Mouse (Mus musculus) gastrocnemius, postnatal 36 days (tissue): Measurements from ENCODE around the gene Slc9a3. TPM values are rescaled to one million over a fixed set of nuclear protein-coding genes. Genes with fewer than 3 reads are reported as not detected.

Experiments
- DNase-seq, 2 experiments: peaks; one replicate each; pipeline ENCODE4 v3.0.0; 2022
- intact Hi-C: fragments of 180-260 bp; cut with DNase I; formaldehyde crosslinking; loops from one replicate; pipeline ENCODE4 v1.15.1; 2025
- total RNA-seq, 2 experiments: library from RNA; stranded (reverse); gene quantifications; 2 replicates each; pipeline ENCODE4 v1.2.3; 2021

The Slc9a3 gene
- total RNA-seq, 2 experiments from 2014 or later, result 0.54 to 0.56 TPM

- intact Hi-C loops, result no loop called here
- DNase-seq, result no peak
These were observed 23.0 kb downstream of the Slc9a3 start for GRCm38 (mm10) chr13:74144120-74144884.

- DNase-seq, result no peak
- intact Hi-C loops, result no loop called here
These were observed 24.8 kb downstream of the Slc9a3 start for GRCm38 (mm10) chr13:74145983-74146622.

GRCm38 (mm10) chr13:74147327-74147726 lies 26.1 kb downstream of the Slc9a3 start:
- intact Hi-C loops, result no loop called here
- DNase-seq, result no peak

DNA sequence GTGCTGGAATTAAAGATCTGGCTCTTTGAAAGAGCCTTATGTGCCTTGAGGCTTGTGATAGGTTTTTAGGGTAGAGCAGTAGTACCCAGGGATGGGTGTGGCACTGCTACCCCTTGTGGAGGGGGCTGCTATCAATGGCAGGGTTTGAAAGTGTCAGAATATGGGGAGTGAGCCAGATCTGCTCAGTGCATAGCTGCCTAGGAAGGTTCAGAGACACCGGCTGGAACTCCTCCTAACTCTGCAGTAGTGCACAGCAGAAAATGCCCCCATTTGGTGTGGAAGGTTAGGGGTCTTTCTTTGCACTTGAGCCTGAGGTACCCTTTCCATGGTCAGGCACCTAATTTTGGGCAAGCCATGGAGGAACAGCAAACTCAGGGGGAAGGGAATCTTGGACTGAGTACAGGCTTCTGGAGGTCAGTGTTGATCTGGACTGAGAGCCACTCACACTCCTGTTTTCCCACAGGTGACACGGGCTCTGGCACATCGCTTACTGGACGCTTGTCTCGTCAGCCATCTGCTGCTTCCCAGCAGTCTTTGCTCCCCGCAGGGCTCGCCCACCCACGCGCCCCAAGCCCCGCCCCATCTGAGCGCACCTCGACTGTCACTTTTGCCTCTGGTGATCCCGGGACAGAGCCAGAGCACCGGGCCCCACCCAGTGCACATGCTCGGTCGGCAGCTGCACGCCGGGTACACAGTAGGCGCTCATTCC lies 45.2 kb downstream of the Slc9a3 start:
- peak in 1 of 2 experiments; percentile 22 for DNase-seq
- intact Hi-C loops, result no loop called here

DNA sequence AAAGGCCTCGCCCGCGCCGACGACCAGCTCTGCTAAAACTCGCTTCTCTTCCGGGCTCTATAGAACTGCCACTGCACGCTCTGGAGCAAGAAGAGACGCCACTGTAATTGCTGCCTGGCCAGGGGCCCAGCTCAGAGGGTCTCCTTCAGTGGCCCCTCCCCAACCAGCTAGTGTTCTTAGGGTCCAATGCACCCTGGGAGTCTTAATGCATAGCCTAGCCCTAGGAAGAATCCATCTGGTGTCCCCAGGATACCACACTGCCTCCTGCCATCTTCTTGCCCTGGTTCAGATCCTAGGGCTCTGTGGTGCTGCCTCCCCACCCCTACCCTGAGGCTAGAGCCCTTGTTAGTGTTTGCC lies 45.8 kb downstream of the Slc9a3 start:
- no peak for DNase-seq
- intact Hi-C loops, result no loop called here

DNA sequence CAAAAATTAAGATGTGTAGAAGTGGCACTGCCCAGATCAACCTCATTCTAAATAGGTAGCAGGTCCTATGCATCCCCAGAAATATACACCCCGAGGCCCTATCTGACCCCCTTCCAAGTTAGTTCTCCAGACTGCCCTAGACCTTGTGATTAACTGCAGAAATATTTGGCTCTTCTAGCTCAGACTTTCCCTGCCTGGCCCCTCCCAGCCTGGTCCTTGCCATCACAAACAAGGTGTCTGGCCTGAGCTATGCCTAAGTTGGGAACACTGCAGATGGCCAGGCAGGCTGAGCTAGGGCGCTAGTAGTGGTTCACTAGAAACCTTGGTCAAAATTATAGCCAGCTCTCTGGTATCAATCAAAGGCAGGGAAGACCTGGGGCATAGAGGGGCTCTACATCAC lies 46.2 kb downstream of the Slc9a3 start:
- intact Hi-C loops, result no loop called here
- no peak for DNase-seq

- intact Hi-C loops, result no loop called here
- DNase-seq, result no peak
These were observed 48.3 kb downstream of the Slc9a3 start for GRCm38 (mm10) chr13:74169446-74170164.

DNA sequence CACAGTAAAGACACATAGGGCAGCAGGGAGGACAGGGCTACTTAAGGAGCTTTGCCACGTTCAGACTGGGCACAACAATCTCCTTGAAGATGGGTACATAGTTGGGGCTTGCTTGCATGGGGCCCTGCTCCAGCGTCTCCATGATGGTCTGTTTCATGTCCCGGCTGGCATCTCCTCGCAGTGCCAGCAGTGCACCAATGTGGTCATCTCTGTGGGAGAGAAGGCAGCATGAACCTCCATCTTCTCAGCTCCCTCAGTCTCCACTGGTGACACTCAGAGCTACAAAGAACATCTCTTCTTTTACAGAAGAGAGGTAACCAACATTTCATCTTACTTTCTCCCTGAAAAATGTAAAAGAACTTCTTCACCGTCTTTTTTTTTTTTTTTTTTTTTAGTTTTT lies 50.8 kb downstream of the Slc9a3 start:
- intact Hi-C loops, result no loop called here
- no peak for DNase-seq

DNA sequence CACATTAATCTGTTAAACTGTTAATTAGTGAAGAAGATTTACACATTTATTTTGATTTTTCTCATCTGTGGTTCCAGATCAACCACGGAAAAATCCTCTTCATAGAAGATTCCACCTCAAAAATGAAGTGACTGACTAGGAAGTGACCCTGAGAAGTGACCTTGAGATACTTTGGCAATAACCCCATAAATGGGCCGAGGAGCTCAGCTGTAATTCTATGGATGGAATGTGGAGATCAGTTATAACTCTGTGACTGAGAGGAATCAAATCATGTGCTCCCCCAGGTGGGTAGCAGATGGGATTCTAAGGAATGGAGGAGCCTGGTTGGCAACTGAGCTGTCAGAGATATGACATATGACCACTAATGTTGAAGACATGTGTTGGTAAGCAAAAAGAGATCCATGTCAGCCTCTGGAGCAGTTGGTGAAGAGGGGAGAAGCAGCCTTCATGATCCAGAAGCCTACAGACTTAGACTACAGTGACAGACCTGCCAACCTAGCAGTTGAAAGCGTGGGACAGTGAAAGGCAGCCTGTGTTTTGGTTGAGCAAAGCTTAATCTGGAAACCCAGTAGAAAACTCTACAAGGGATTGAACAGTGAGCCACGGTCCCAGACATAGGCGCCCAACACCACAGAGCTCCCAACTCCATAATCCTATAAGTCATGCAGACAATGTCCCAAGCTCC lies 61.9 kb downstream of the Slc9a3 start:
- DNase-seq, result no peak
- intact Hi-C loops, result no loop called here

- DNase-seq, result no peak
- intact Hi-C loops, result loop anchor here (5.0 kb wide), 1 partner anchor 110 kb away; no protein-coding TSS in a partner anchor
These were observed 71.4 kb downstream of the Slc9a3 start for GRCm38 (mm10) chr13:74192613-74193012.

DNA sequence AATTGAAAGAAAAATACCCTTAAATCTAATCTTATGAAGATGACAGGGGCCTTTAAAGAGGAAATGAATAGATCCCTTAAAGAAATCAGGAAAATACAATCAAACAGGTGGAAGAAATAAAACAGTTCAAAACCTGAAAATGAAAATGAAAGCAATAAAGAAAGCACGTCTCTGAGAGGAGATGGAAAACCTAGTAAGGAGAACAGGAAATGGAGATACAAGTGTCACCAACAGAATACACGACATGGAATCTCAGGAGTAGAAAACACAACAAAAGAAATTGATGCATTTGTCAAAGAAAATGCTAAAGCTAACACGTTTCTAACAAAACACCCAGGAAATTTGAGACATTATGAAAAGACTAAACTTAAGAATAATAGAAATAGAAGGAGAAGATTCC lies 75.2 kb downstream of the Slc9a3 start:
- DNase-seq, result no peak
- intact Hi-C loops, result no loop called here

DNA sequence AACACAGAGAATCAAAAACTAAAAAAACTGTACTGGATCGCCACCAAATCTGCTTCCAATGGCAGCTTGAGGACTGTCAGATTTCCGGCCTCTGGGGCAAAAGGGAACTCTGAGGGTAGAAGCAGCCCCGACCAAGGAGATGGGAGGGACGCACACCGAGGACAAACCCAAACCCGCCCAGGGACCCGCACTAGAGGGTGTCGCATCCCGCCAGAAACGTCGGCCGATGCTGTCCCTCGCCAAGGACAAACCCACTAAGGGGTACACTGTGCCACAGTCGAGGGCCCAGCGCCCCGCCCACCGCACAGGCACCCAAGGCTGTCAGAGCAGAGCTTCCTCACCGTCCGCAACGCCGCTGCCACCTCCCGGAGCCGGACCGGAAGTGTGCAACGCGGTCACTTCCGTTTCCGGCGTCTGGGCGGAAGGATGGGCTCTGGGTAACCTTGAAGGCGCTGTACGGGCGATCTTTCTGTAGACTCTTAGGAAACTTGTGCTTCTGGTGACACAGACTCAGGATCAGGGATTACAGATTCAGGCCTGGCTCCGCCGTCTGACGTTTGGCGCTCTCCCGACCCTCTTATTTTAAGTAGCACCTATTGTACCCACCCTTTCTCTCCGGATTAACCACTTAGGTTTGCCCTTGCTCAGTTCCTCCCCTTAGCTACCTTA lies 87.2 kb downstream of the Slc9a3 start, which contains the start of gene Exoc3:
Gene Exoc3, minus strand, starts transcription at position 416 of the 669 bp plus-strand sequence.
- intact Hi-C loops, result no loop called here
- DNase-seq, result peak; percentile 84 to 85

GRCm38 (mm10) chr13:74208986-74209345 lies 87.7 kb downstream of the Slc9a3 start:
- intact Hi-C loops, result no loop called here
- DNase-seq, result no peak

- no peak for DNase-seq
- intact Hi-C loops, result no loop called here
These were observed 97.2 kb downstream of the Slc9a3 start for GRCm38 (mm10) chr13:74218441-74218840.

Other genes with a start within 250 kb of the Slc9a3 start
- under 1 TPM in 1 of 2 experiments, not detected in 1; 0.13 TPM for gene Trip13, start 183.7 kb upstream of the Slc9a3 start, total RNA-seq
- gene Brd9, start 183.6 kb upstream of the Slc9a3 start, total RNA-seq, result 10 to 100 TPM in 1 of 2 experiments, 1 to 10 TPM in 1; 8.3 to 11.0 TPM
- not detected for gene Zdhhc11, start 157.6 kb upstream of the Slc9a3 start, total RNA-seq
- gene Tppp, start 112.0 kb upstream of the Slc9a3 start, total RNA-seq, result 1 to 10 TPM; 4.5 to 4.7 TPM
- under 1 TPM; 0.15 to 0.66 TPM for gene Cep72, start 59.2 kb upstream of the Slc9a3 start, total RNA-seq
- gene Exoc3, start 87.3 kb downstream of the Slc9a3 start, total RNA-seq, result 10 to 100 TPM; 27.7 to 29.6 TPM
- gene Ahrr, start 170.9 kb downstream of the Slc9a3 start, total RNA-seq, result not detected
- gene Pdcd6, start 196.1 kb downstream of the Slc9a3 start, total RNA-seq, result 10 to 100 TPM; 15.4 to 18.1 TPM
- 100 to 1,000 TPM; 627 to 644 TPM for gene Sdha, start 228.8 kb downstream of the Slc9a3 start, total RNA-seq
- gene Ccdc127, start 228.9 kb downstream of the Slc9a3 start, total RNA-seq, result 10 to 100 TPM; 43.7 to 46.4 TPM
- gene Lrrc14b, start 242.5 kb downstream of the Slc9a3 start, total RNA-seq, result 10 to 100 TPM; 83.6 to 97.9 TPM